Mouse (Mus musculus) stomach, postnatal 0 days (tissue): ENCODE measurements around the gene Ppa2.

Experiments
- CTCF ChIP-seq: IDR thresholded peaks from 2 replicates; pipeline ENCODE4 v1.5.1; 2016; ENCODE audit warnings: antibody characterized with exemption, low read depth, mild to moderate bottlenecking, moderate library complexity
- EP300 ChIP-seq: optimal IDR thresholded peaks from 2 replicates; pipeline ENCODE3; 2016; ENCODE audit warnings: antibody characterized with exemption

DNA sequence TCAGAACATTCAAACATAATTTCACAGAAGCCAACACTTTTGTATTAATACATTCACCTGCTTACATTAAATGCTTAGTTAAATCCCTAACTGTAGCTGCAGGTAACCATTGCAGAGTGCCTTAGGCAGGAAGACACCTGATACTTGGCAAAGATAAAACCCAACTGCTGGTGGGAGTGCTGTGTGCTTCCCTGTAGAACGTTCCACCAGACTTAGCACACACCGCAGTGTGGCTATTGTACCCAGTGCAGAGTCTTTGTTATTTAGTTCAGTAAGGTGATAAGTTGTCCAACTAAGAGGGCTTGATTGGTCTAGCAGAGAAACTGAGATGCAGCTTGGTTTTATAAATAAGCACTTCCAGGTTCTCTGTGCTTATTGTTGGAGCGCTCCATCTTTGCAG, 54.2 kb downstream of the Ppa2 start:
- no peak for TF ChIP-seq CTCF
- no peak for TF ChIP-seq EP300
